Mouse (Mus musculus) lung, embryonic 16.5 days (tissue): Measurements from ENCODE around the gene Gm49388. TPM values are rescaled to one million over a fixed set of nuclear protein-coding genes. Genes with fewer than 3 reads are reported as not detected.
A peak's percentile ranks its signal among the peaks of the same experiment; 100 is the strongest.

Experiments
- ATAC-seq: fragments of 200-750 bp; cut with Nextera tagmentation; 2 replicates; pipeline ENCODE4 v1.8.0; 2017; ENCODE audit warnings: low read depth, mild to moderate bottlenecking, moderate library complexity
- H3K27ac ChIP-seq: fragments of 300-500 bp; sonication (generic); 2 replicates; pipeline ENCODE4 v1.5.1; 2014; ENCODE audit warnings: mild to moderate bottlenecking, control low read depth, low read length
- H3K27me3 ChIP-seq: fragments of 300-500 bp; sonication (generic); 2 replicates; pipeline ENCODE4 v1.6.1; 2014; ENCODE audit warnings: low read depth, low read length, mixed read lengths; ENCODE audit not compliant: control insufficient read depth, insufficient read depth
- H3K36me3 ChIP-seq: fragments of 300-500 bp; sonication (generic); 2 replicates; pipeline ENCODE4 v1.6.1; 2014; ENCODE audit warnings: low read length; ENCODE audit not compliant: control insufficient read depth, insufficient read depth
- H3K4me1 ChIP-seq: fragments of 300-500 bp; sonication (generic); replicated peaks from 2 replicates; pipeline ENCODE4 v1.6.1; 2014; ENCODE audit warnings: low read length, mixed read lengths; ENCODE audit not compliant: control insufficient read depth, insufficient read depth
- H3K4me2 ChIP-seq: fragments of 300-500 bp; sonication (generic); 2 replicates; pipeline ENCODE4 v1.6.1; 2014; ENCODE audit warnings: low read depth, low read length, control low read depth
- H3K4me3 ChIP-seq: fragments of 300-500 bp; sonication (generic); 2 replicates; pipeline ENCODE4 v1.5.1; 2014; ENCODE audit warnings: mild to moderate bottlenecking, low read length, control low read depth
- H3K9ac ChIP-seq: fragments of 300-500 bp; sonication (generic); 2 replicates; pipeline ENCODE4 v1.6.1; 2014; ENCODE audit warnings: low read length, control low read depth
- H3K9me3 ChIP-seq: fragments of 300-500 bp; sonication (generic); 2 replicates; pipeline ENCODE4 v1.6.1; 2016; ENCODE audit warnings: low read length; ENCODE audit not compliant: control insufficient read depth
- WGBS: fragments of 180-500 bp; shearing (Covaris S2); extraction: QIAGEN DNeasy Blood & Tissue Kit; methylation state at CpG from one replicate; pipeline ENCODE4 v1.1.7; 2014; 5-methylcytosine and 5-hydroxymethylcytosine counted together
- polyA plus RNA-seq: library from polyadenylated mRNA; unstranded; fragments of >200 nt; fragmentation: Nextera tagmentation; extraction: Ambion mirVana; gene quantifications from 2 replicates; pipeline ENCODE4 v1.2.1, GENCODE M21; 2015

The Gm49388 gene
- polyA plus RNA-seq, 1 experiment from 2014 or later = not detected

DNA sequence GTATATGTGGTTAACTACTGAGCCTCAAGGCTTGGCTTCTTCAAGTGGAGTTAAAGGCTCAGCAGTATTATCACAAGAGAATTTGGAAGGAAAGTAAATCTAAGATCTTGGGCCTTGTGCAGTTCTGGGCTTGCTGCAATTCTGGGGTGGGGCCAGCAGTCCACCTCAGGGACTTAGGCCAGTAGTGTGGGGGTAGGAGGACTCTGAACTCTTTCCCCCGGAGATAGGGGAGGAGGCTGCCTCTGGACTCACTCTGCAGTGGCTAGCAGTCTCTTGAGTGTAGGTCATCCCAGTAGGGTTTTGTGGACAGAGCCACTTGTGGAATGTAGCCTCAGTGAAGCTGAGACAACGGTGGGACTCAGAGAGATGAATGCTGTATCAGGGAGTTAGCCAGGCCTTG lies 19.7 kb upstream of the Gm49388 start:
- WGBS = 69% methylated on average over 2 of the region's 2 CpGs
- peaks cover 29% of the 10 kb centered on the region for H3K36me3 ChIP-seq
- no peak for ATAC-seq

DNA sequence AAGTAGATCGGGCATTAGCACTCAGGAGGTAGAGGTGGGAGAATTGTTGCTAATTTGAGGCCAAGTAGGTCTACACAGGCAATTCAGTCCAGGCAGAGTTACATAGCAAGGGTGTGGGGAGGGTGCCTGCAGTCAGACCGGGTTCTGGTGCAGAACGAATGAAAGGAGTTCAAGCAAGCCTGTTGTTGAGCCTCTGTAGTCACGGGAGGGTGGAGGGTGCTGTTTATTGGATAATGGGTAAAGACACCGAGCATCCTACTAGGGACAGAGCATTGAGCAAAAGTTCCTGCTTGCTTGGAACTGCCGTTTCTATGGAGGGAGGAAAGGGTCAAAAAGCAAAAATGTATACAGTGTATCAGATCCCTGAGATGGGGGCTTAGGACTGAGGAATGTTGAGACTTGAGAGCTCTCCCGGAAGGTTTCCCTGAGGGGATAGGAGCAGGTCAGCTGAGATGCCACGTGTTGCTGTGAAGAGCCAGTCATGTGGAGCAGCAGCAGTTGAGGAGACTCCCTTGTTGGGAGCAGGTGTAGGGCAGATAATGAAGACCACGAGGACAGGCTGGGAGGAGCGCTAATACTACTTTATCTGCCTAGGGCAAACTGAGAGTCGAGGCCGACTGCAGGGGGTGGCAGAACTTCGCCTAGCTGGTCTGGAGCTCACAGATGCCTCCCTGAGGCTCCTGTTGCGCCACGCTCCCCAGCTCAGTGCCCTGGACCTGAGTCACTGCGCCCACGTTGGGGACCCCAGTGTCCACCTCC lies 18.4 kb upstream of the Gm49388 start:
- Histone ChIP-seq H3K27me3 (no peaks in the 10 kb centered on the region), H3K4me3 (no peak overlapping the region), H3K36me3 (peaks cover 29% of the 10 kb centered on the region), H3K9me3 (no peaks in the 10 kb centered on the region), H3K4me1 (peaks cover 13% of the 10 kb centered on the region), H3K4me2 (no peak overlapping the region), H3K27ac (no peak overlapping the region), H3K9ac (no peak overlapping the region)
- 71% methylated on average over 17 of the region's 17 CpGs for WGBS
- no peak for ATAC-seq

More for the DNA sequence above, 19.7 kb upstream of the Gm49388 start:
- H3K4me1 ChIP-seq = peaks cover 9% of the 10 kb centered on the region
- no peak overlapping the region for H3K4me2 ChIP-seq
- no peaks in the 10 kb centered on the region for H3K9me3 ChIP-seq
- no peaks in the 10 kb centered on the region for H3K27me3 ChIP-seq
- no peak overlapping the region for H3K4me3 ChIP-seq
- H3K27ac ChIP-seq = no peak overlapping the region
- no peak overlapping the region for H3K9ac ChIP-seq

DNA sequence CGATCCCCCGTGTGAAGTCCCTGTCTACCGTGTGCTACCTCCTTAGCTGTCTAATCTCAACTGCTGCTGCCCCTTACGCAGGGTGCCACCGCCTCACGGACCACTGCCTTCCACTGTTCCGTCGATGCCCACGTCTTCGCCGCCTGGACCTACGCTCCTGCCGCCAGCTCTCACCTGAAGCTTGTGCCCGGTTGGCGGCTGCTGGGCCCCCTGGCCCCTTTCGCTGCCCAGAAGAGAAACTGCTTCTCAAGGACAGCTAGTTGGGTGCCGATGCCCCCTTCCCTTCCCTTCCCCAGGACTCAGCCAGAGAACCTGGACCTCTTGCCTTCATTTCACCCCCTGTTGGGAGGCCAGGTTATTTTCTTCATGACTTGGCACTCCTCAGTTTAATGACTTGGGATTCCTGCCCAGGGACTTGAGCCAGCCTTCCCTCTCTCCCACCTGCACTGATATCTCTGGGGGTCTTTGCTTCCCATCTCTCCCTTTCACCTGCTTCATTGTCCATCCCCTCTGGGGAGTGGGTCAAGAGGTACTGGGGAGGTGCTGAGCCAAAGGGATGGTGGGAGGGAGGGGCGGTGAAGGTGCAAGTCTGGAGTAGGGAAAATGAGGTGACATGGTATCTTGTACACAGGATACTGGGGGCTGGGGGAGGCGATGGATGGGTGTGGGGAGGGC lies 17.6 kb upstream of the Gm49388 start:
- Histone ChIP-seq H3K36me3 (peaks cover 27% of the 10 kb centered on the region), H3K27me3 (no peaks in the 10 kb centered on the region), H3K4me2 (no peak overlapping the region), H3K4me1 (peaks cover 13% of the 10 kb centered on the region), H3K27ac (no peak overlapping the region), H3K4me3 (no peak overlapping the region), H3K9me3 (no peaks in the 10 kb centered on the region), H3K9ac (no peak overlapping the region)
- ATAC-seq = no peak
- 90% methylated on average over 19 of the region's 19 CpGs for WGBS

DNA sequence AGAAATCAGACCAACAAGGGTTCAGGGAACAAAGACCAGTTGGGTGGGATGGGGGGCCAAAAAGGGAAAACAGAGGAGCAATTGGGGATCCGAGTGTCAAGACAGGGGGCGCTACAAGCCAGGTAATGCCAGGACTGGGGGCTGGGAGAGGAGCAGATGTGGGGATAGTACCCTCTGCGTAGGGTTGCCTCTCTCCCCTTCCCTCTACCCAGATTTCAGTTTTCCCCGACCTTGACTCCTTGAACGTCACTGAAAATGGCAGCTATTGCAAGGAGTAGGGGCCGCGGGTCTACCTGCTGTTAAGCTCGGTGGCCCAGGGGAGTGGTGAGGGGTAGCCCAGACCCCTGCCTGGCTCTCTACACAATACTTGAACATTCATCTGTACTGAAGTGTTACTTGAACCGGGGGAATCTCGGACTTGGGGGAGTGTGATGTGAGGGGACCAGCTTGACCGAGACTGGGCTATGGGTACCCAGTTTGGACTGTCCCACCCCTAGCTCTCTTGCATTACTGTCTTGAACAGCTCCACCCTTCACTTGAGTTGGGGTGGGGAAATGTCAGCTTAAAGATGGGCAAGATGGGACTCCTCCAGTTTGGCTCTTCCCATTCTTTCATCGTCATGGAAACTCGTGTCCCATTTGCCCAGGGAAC lies 16.9 kb upstream of the Gm49388 start:
- no peaks in the 10 kb centered on the region for H3K27me3 ChIP-seq
- H3K4me1 ChIP-seq = peaks cover 13% of the 10 kb centered on the region
- no peaks in the 10 kb centered on the region for H3K9me3 ChIP-seq
- 47% methylated on average over 13 of the region's 13 CpGs for WGBS
- no peak overlapping the region for H3K9ac ChIP-seq
- H3K4me2 ChIP-seq = no peak overlapping the region
- H3K36me3 ChIP-seq = peaks cover 23% of the 10 kb centered on the region
- ATAC-seq = no peak
- H3K4me3 ChIP-seq = no peak overlapping the region
- peak overlapping the region; percentile 1; the same call in 1 of the 2 replicates for H3K27ac ChIP-seq

DNA sequence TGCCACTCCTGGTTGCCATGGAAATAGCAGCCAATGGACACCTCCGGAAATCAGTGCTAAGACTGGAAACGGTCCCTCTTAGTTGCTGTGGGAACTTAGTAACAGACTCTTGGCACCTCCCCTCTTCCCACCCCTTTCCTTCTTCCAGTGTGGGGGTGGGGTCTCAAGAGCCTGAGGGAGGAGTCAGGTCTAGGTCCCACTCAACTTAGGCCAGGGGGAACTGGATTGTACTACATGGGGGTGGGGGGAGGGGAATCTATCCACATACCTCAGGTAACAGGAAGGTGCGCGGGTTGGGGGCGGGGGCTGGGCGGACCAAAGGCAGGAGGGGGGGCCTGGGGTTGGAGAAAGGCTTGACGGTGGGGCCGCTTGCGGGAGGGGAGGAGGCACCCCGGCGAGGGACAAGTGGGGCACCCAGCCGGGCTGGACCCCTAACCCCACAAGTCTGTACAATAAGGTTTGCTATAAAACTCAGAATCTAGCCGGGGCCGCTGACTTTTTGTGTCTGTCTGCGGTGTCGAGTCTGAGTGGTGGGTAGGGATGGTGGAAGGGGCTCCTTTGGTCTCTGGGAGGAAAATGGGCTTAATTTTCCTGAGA lies 16.3 kb upstream of the Gm49388 start:
- ATAC-seq = peak; percentile 92
- WGBS = 2% methylated on average over 16 of the region's 16 CpGs
- peak overlapping the region; percentile 92 for H3K9ac ChIP-seq

DNA sequence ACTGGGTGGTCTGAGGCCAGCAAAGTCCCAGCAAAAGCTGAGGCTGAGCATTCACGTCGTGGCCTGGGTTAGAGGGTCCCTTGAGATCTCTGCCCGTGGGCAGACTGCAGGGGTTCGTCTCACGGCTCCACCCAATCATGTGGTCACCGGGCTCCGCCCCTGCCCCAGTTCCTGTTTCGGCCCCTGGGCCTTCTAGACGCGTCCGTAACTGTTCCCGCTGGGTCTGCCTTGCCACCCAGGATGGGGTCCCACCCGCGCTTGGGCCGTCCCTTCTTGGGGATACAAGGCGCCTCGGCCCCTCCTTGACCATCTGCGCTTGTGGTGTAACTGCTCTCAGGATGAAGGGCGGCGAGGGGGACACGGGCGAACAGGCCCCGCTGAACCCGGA lies 15.8 kb upstream of the Gm49388 start, which contains the start of gene Orai3:
Gene Orai3 (plus strand): TSS at position 165 of the 388 bp plus-strand sequence.
- peaks cover 13% of the 10 kb centered on the region for H3K4me1 ChIP-seq
- peak; percentile 90 for ATAC-seq
- H3K4me3 ChIP-seq = peak within 1 kb of the TSS; percentile 81
- H3K9me3 ChIP-seq = no peaks in the 10 kb centered on the region
- peak within 1 kb of the TSS; percentile 96 for H3K4me2 ChIP-seq
- H3K36me3 ChIP-seq = peaks cover 17% of the 10 kb centered on the region
- H3K27me3 ChIP-seq = no peaks in the 10 kb centered on the region
- under 1% methylated on average over 24 of the region's 24 CpGs for WGBS
- H3K9ac ChIP-seq = peak within 1 kb of the TSS; percentile 92
- H3K27ac ChIP-seq = peak within 1 kb of the TSS; percentile 97

More for the DNA sequence above, 16.3 kb upstream of the Gm49388 start:
- Histone ChIP-seq H3K4me3 (peak overlapping the region; percentile 81), H3K27ac (peak overlapping the region; percentile 97), H3K27me3 (no peaks in the 10 kb centered on the region), H3K9me3 (no peaks in the 10 kb centered on the region), H3K4me1 (peaks cover 13% of the 10 kb centered on the region), H3K4me2 (peak overlapping the region; percentile 96), H3K36me3 (peaks cover 18% of the 10 kb centered on the region)

DNA sequence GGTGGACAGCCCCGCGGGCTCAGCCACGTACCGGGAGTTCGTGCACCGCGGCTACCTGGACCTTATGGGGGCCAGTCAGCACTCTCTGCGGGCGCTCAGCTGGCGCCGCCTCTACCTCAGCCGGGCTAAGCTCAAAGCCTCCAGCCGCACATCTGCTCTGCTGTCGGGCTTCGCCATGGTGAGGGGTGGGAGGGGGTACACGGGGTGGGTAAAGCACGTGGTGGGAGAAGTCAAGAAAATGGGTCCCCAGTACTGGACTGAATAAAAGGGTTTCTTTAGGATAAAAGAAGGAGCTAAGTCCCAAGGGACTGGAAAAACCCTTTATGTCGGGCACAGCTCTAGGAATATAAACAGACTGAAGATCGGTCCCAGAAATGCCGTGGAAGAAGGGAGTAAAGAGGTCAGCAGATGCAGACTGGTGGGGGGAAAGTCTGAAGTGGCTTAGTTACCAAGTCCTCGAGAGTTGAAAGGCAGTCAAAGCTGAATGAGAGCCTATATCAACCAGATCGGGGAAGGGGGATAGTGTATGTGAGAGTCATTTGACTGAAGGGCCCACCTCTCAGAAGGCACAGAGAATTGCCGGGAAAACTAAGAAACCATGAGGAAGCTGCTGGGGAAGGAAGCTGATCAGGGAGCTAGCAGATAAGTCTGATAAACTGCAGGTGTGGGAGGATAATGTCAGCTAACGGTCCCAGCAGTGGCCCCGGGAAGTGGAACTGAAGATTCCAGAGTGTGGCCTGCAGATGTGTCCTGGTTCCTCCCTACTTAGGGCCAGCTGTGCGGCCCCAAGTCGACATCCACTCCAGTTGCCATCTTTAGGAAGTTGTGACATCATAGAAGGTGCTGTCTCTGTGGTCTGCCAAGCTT lies 15.1 kb upstream of the Gm49388 start:
- Histone ChIP-seq H3K9me3 (no peaks in the 10 kb centered on the region), H3K36me3 (peaks cover 14% of the 10 kb centered on the region), H3K9ac (peak overlapping the region; percentile 92), H3K4me3 (peak overlapping the region; percentile 81), H3K4me1 (peaks cover 13% of the 10 kb centered on the region), H3K4me2 (peak overlapping the region; percentile 96), H3K27ac (peak overlapping the region; percentile 97), H3K27me3 (no peaks in the 10 kb centered on the region)
- ATAC-seq = peak; percentile 21; the same call in 1 of the 2 replicates
- WGBS = under 1% methylated on average over 27 of the region's 27 CpGs

DNA sequence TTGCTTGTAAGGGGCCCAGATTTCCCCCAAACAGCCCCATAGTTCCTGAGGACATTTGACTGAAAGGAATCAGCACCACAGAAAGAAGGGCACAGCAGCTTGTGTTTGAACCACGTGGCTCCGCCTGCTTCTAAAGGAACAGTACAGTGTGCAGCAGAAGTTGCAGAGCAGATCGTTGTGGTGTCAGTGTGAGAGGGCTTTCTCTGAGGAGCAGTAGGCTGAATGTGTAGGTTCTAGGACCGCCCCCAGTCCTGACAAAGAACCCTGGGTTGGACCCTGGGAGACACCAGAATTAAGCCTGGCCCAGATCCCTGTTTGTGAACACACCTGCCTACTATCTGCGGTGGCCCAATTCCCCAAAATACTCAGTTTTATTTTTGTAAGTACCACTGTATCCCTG lies 14.1 kb upstream of the Gm49388 start:
- Histone ChIP-seq H3K27ac (no peak overlapping the region), H3K9ac (peak overlapping the region; percentile 92), H3K9me3 (no peaks in the 10 kb centered on the region), H3K4me3 (no peak overlapping the region; the same call in 1 of the 2 replicates), H3K36me3 (peaks cover 11% of the 10 kb centered on the region), H3K4me2 (peak overlapping the region; percentile 96), H3K4me1 (peaks cover 18% of the 10 kb centered on the region), H3K27me3 (no peaks in the 10 kb centered on the region)
- no peak for ATAC-seq
- 65% methylated on average over 5 of the region's 5 CpGs for WGBS
